Mouse (Mus musculus): Measurements from ENCODE around the gene Tjp3. TPM values are rescaled to one million over a fixed set of nuclear protein-coding genes. Genes with fewer than 3 reads are reported as not detected.

Gene Tjp3
- polyA plus RNA-seq, 1 experiment = 239 TPM

DNA sequence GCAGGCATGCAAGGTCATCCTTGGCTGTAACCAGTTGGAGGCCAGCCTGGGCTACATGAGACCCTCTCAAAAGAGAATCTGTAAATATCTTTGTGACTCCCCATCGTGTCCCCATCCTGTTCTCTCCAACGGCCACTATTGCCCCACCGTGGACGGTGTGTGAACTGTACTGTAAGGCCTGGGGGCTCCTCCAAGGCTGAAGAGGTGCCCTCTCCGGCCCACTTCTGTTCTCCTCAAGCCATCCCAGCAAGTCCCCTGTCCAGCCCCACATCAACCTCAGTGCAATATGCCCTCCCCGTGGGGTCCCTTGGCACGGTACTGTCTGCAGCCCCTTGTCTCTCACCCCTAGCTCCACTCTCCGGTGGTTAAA is 27.9 kb upstream of the Tjp3 start:
- Histone ChIP-seq H3K27ac (ENCODE audit: insufficient read depth, low read depth, low read length) (peak overlapping the region; percentile 91; the same call in 1 of the 2 replicates), H3K36me3 (ENCODE audit: control insufficient read depth, insufficient read depth, low read length) (peaks cover 20% of the 10 kb centered on the region), H3K4me3 (ENCODE audit: low read depth, low read length) (peak overlapping the region; percentile 65; the same call in 1 of the 2 replicates), H3K27me3 (ENCODE audit: control insufficient read depth, insufficient read depth, low read length) (no peaks in the 10 kb centered on the region), H3K4me1 (ENCODE audit: control insufficient read depth, insufficient read depth, insufficient read length, low read length) (peaks cover 30% of the 10 kb centered on the region)
- 29% methylated on average over 8 of the region's 8 CpGs for WGBS
- no peak for TF ChIP-seq CTCF (IDR thresholded peaks at IDR 0.05; ENCODE audit: extremely low read depth, insufficient read length, insufficient replicate concordance, low read depth, low read length)
- TF ChIP-seq POLR2A (IDR thresholded peaks at IDR 0.05; ENCODE audit: low read depth, low read length) = no peak

DNA sequence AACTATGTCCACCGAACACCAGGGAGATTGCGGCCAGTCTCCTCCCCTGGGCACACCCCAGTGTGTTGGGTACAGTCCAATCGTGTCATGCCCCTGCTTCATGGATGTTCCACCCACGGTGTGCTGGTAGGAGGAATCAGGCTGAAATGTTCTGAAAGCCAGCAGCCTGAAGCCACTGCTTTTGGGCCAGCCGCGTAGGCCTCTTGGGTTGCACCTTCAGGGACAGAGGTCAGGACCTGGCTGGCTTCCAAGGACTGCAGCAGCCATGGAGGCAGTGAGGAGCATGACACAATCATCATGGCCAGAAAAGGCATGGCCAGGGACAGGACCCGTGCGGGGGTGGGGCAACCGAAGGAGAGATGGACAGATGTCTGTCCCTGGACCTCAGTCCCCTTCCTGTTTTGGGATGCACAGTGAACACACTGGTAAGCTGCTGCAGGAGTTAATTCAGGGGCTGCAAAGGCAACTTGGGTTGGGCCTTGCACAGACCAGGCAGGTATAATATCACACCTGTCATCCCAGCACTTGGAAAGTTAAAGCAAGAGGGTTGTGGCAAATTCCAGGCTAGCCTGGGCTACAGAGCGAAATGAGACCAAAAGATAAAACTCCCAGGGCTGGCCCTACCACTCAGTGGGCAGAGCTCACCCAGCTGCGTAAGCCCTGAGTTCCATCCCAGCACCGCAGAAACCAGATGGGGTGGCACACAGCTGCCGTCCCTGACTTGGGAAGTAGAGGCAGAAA is 27.4 kb upstream of the Tjp3 start:
- H3K27ac ChIP-seq (ENCODE audit: insufficient read depth, low read depth, low read length) = no peak overlapping the region

DNA sequence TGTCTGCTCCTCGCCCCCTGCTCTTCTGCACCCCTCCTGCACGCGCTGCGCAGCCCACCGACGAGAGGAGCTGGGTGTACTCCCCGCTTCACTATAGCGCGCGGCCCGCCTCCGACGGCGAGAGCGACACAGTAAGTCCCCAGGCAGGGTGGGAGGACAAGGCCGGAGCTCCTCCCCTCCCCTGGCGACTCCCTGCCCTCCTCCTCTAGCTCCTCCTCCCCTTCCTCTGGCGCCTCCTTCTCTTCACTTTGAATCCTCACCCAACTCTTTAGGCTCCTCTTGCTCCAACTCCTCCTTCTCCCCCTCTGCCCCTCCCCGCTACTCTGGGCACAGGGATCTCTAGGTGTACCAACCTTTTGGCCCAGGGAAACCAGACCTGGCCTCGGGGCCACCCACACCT is 25.9 kb upstream of the Tjp3 start:
- H3K4me1 ChIP-seq (ENCODE audit: control insufficient read depth, insufficient read depth, insufficient read length, low read length) = peaks cover 30% of the 10 kb centered on the region
- 26% methylated on average over 20 of the region's 20 CpGs for WGBS
- no peak overlapping the region for H3K27ac ChIP-seq (ENCODE audit: insufficient read depth, low read depth, low read length)
- TF ChIP-seq CTCF (IDR thresholded peaks at IDR 0.05; ENCODE audit: extremely low read depth, insufficient read length, insufficient replicate concordance, low read depth, low read length) (no peak), POLR2A (IDR thresholded peaks at IDR 0.05; ENCODE audit: low read depth, low read length) (no peak)
- no peaks in the 10 kb centered on the region for H3K27me3 ChIP-seq (ENCODE audit: control insufficient read depth, insufficient read depth, low read length)
- H3K4me3 ChIP-seq (ENCODE audit: low read depth, low read length) = peak overlapping the region; percentile 52
- peaks cover 11% of the 10 kb centered on the region for H3K36me3 ChIP-seq (ENCODE audit: control insufficient read depth, insufficient read depth, low read length)

More for the DNA sequence above, 27.4 kb upstream of the Tjp3 start:
- 77% methylated on average over 13 of the region's 13 CpGs for WGBS
- TF ChIP-seq POLR2A (IDR thresholded peaks at IDR 0.05; ENCODE audit: low read depth, low read length) (0 out of 2 replicates have a peak, but pooled peaks have one; percentile 21), CTCF (IDR thresholded peaks at IDR 0.05; ENCODE audit: extremely low read depth, insufficient read length, insufficient replicate concordance, low read depth, low read length) (no peak)
- Histone ChIP-seq H3K27me3 (ENCODE audit: control insufficient read depth, insufficient read depth, low read length) (no peaks in the 10 kb centered on the region), H3K4me3 (ENCODE audit: low read depth, low read length) (no peak overlapping the region), H3K36me3 (ENCODE audit: control insufficient read depth, insufficient read depth, low read length) (peaks cover 16% of the 10 kb centered on the region), H3K4me1 (ENCODE audit: control insufficient read depth, insufficient read depth, insufficient read length, low read length) (peaks cover 30% of the 10 kb centered on the region)

- TF ChIP-seq POLR2A (IDR thresholded peaks at IDR 0.05; ENCODE audit: low read depth, low read length) (no peak), CTCF (IDR thresholded peaks at IDR 0.05; ENCODE audit: extremely low read depth, insufficient read length, insufficient replicate concordance, low read depth, low read length) (peak; percentile 43; the same call in 1 of the 2 replicates)
- Histone ChIP-seq H3K4me3 (ENCODE audit: low read depth, low read length) (peak overlapping the region; percentile 52), H3K36me3 (ENCODE audit: control insufficient read depth, insufficient read depth, low read length) (peaks cover 13% of the 10 kb centered on the region; the same call in 1 of the 2 replicates), H3K27me3 (ENCODE audit: control insufficient read depth, insufficient read depth, low read length) (no peaks in the 10 kb centered on the region), H3K4me1 (ENCODE audit: control insufficient read depth, insufficient read depth, insufficient read length, low read length) (peaks cover 30% of the 10 kb centered on the region), H3K27ac (ENCODE audit: insufficient read depth, low read depth, low read length) (no peak overlapping the region)
- WGBS = 54% methylated on average over 16 of the region's 16 CpGs
Observed at GRCm38 (mm10) chr10:81316338-81317060, 25.1 kb upstream of the Tjp3 start.

DNA sequence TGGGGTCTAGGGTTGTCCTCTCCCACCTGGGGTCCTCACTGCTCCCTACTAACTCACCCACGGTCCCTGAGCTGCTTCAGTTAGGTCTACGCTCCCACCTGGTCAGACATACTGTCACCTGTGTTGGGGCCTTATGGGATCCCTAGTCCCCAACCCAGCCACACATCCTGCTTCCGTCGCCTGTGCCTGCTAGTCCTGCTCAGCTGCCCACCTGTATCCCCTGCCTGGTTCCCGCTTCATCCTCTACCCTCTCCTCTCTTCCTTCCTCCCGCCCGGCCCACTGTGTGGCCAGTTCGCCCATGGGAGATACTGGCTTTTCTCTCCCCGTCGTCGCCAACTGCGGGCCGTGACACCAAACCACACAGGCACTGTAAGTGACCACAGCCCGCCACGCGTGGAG is 24.2 kb upstream of the Tjp3 start:
- no peak for TF ChIP-seq POLR2A (IDR thresholded peaks at IDR 0.05; ENCODE audit: low read depth, low read length)
- no peak for TF ChIP-seq CTCF (IDR thresholded peaks at IDR 0.05; ENCODE audit: extremely low read depth, insufficient read length, insufficient replicate concordance, low read depth, low read length)
- peaks cover 30% of the 10 kb centered on the region for H3K4me1 ChIP-seq (ENCODE audit: control insufficient read depth, insufficient read depth, insufficient read length, low read length)

DNA sequence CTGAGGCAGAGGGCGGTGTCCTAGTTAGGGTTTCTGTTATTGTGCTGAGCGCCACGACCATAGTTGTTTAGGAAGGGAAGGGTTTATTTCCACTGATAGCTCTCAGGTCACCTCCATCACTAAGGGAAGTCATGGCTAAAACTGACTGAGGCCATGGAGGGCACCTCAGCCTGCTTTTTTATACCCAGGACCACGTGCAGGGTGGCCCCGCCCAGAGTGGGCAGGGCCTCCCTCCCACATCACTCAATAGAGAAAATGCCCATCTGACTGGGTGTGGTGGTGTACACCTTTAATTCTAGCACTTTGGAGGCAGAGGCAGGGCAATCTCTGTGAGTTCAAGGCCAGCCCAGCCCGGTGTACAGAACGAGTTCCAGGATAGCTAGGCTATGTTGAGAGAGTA is 22.8 kb upstream of the Tjp3 start:
- Histone ChIP-seq H3K36me3 (ENCODE audit: control insufficient read depth, insufficient read depth, low read length) (peaks cover 27% of the 10 kb centered on the region), H3K4me1 (ENCODE audit: control insufficient read depth, insufficient read depth, insufficient read length, low read length) (peaks cover 22% of the 10 kb centered on the region), H3K27me3 (ENCODE audit: control insufficient read depth, insufficient read depth, low read length) (no peaks in the 10 kb centered on the region), H3K27ac (ENCODE audit: insufficient read depth, low read depth, low read length) (no peak overlapping the region), H3K4me3 (ENCODE audit: low read depth, low read length) (no peak overlapping the region)
- no peak for TF ChIP-seq POLR2A (IDR thresholded peaks at IDR 0.05; ENCODE audit: low read depth, low read length)
- no peak for TF ChIP-seq CTCF (IDR thresholded peaks at IDR 0.05; ENCODE audit: extremely low read depth, insufficient read length, insufficient replicate concordance, low read depth, low read length)
- WGBS = 68% methylated on average over 7 of the region's 7 CpGs

More for the DNA sequence above, 24.2 kb upstream of the Tjp3 start:
- H3K4me3 ChIP-seq (ENCODE audit: low read depth, low read length) = no peak overlapping the region
- no peaks in the 10 kb centered on the region for H3K27me3 ChIP-seq (ENCODE audit: control insufficient read depth, insufficient read depth, low read length)
- WGBS = 88% methylated on average over 16 of the region's 16 CpGs
- H3K36me3 ChIP-seq (ENCODE audit: control insufficient read depth, insufficient read depth, low read length) = peaks cover 20% of the 10 kb centered on the region
- H3K27ac ChIP-seq (ENCODE audit: insufficient read depth, low read depth, low read length) = no peak overlapping the region

GRCm38 (mm10) chr10:81313581-81313980 is 22.2 kb upstream of the Tjp3 start:
- WGBS = 90% methylated on average over 13 of the region's 13 CpGs
- no peak overlapping the region for H3K27ac ChIP-seq (ENCODE audit: insufficient read depth, low read depth, low read length)
- peaks cover 32% of the 10 kb centered on the region for H3K36me3 ChIP-seq (ENCODE audit: control insufficient read depth, insufficient read depth, low read length)
- TF ChIP-seq CTCF (IDR thresholded peaks at IDR 0.05; ENCODE audit: extremely low read depth, insufficient read length, insufficient replicate concordance, low read depth, low read length) = no peak
- no peak for TF ChIP-seq POLR2A (IDR thresholded peaks at IDR 0.05; ENCODE audit: low read depth, low read length)
- no peaks in the 10 kb centered on the region for H3K27me3 ChIP-seq (ENCODE audit: control insufficient read depth, insufficient read depth, low read length)
- H3K4me3 ChIP-seq (ENCODE audit: low read depth, low read length) = no peak overlapping the region
- peaks cover 16% of the 10 kb centered on the region for H3K4me1 ChIP-seq (ENCODE audit: control insufficient read depth, insufficient read depth, insufficient read length, low read length)

Data from small intestine, adult 2 months (tissue).